Mouse (Mus musculus): ENCODE results near the gene Cep83.

GRCm38 (mm10) chr10:94771496-94771895 lies 83.0 kb downstream of the Cep83 start:
- TF ChIP-seq POLR2A (IDR thresholded peaks at IDR 0.05; ENCODE audit: control insufficient read depth, low read depth, low read length), result no peak
- TF ChIP-seq CTCF (IDR thresholded peaks at IDR 0.05; ENCODE audit: control insufficient read depth, insufficient read depth, insufficient replicate concordance, low read depth, low read length), result no peak
